Mouse (Mus musculus): ENCODE results near the gene Fgfr2. TPM values are rescaled to one million over a fixed set of nuclear protein-coding genes. Genes with fewer than 3 reads are reported as not detected.

Fgfr2 gene
- polyA plus RNA-seq, 1 experiment from 2014 or later, result 93.6 TPM

DNA sequence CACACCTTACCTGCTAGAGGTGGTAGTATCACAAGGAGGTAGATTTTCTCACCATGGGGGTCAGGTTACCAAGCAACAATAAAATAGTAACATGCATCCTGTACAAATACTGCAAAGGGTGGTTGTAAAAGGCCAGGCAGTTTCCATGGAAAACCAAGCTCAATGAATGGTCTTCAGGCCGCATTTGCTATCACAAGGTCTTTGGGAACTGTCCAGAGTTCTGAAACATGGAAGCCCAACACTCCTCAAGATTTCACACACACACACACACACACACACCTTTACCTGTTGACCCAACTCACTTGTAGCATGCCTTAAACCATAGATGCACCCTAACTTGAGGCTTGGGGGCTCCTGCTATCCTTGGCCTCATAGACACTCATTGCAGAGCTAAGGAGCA lies 1878.2 kb downstream of the Fgfr2 start:
- Histone ChIP-seq H3K36me3 (ENCODE audit: control insufficient read depth, insufficient read depth, low read length) (no peaks in the 10 kb centered on the region), H3K9ac (ENCODE audit: low read length) (no peak overlapping the region), H3K27ac (ENCODE audit: low read depth, low read length) (no peak overlapping the region), H3K4me1 (replicated peaks; ENCODE audit: control insufficient read depth, insufficient read depth, low read length) (no peaks in the 10 kb centered on the region), H3K27me3 (ENCODE audit: control insufficient read depth, insufficient read depth, low read length) (no peaks in the 10 kb centered on the region), H3K4me3 (ENCODE audit: low read depth, low read length) (no peak overlapping the region), H3K4me2 (ENCODE audit: low read depth, low read length, severe bottlenecking) (no peak overlapping the region), H3K9me3 (ENCODE audit: control insufficient read depth, low read length) (no peaks in the 10 kb centered on the region)
- DNase-seq (ENCODE audit: low spot score) (no peak), ATAC-seq (replicated peaks; ENCODE audit: low FRiP score) (no peak)
- 15% methylated on average over 1 of the region's 1 CpGs for WGBS

DNA sequence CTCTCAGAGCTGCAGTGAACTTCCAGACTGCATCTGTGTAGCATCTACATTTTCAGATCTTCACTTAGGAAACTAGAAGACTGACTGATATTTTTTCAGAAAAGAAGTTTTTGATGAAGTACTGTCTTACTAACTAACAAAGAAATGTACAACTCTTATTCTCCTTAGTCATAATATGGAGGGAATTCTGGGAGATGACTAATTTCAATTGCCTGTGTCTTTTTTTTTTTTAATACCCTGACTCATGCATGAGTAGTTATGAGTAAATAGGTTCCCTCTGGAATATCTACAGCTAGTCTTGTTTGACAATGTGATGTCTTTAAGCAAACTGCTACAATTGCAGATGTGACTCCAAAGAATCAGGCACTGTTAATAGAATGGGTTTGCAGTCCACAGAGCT lies 1887.1 kb downstream of the Fgfr2 start:
- ATAC-seq (replicated peaks; ENCODE audit: low FRiP score) (no peak), DNase-seq (ENCODE audit: low spot score) (no peak)
- H3K4me3 ChIP-seq (ENCODE audit: low read depth, low read length), result no peak overlapping the region
- H3K4me2 ChIP-seq (ENCODE audit: low read depth, low read length, severe bottlenecking), result no peak overlapping the region
- H3K36me3 ChIP-seq (ENCODE audit: control insufficient read depth, insufficient read depth, low read length), result no peaks in the 10 kb centered on the region
- H3K9ac ChIP-seq (ENCODE audit: low read length), result no peak overlapping the region
- H3K27ac ChIP-seq (ENCODE audit: low read depth, low read length), result no peak overlapping the region
- no peaks in the 10 kb centered on the region for H3K27me3 ChIP-seq (ENCODE audit: control insufficient read depth, insufficient read depth, low read length)
- no peaks in the 10 kb centered on the region for H3K9me3 ChIP-seq (ENCODE audit: control insufficient read depth, low read length)
- H3K4me1 ChIP-seq (replicated peaks; ENCODE audit: control insufficient read depth, insufficient read depth, low read length), result no peaks in the 10 kb centered on the region

DNA sequence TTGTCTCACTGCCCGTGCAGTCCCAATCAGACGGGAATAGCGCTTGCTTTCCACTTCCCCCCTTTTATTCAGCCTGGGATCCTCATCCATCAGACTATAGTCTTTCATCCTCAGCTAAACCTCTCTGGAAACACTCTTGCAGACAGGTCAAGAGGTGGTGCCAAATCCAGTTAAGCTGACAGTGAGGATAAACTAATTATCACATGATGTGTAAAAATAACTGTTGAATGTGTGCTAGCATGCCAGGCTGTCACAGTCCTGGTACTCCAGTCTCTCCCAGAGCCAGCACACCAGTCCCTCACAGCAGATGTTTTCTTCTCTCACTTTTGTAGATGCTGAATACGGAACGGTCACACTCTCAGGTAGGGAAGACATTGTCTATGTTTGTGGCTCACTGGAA lies 1900.1 kb downstream of the Fgfr2 start:
- H3K4me2 ChIP-seq (ENCODE audit: low read depth, low read length, severe bottlenecking), result no peak overlapping the region
- WGBS, result 87% methylated on average over 5 of the region's 5 CpGs
- ATAC-seq (replicated peaks; ENCODE audit: low FRiP score), result no peak

GRCm38 (mm10) chr7:131187996-131188395 lies 1935.2 kb downstream of the Fgfr2 start:
- H3K27me3 ChIP-seq (ENCODE audit: control insufficient read depth, insufficient read depth, low read length), result no peaks in the 10 kb centered on the region
- no peak overlapping the region for H3K4me2 ChIP-seq (ENCODE audit: low read depth, low read length, severe bottlenecking)
- no peaks in the 10 kb centered on the region for H3K4me1 ChIP-seq (replicated peaks; ENCODE audit: control insufficient read depth, insufficient read depth, low read length)
- H3K27ac ChIP-seq (ENCODE audit: low read depth, low read length), result no peak overlapping the region
- no peak overlapping the region for H3K4me3 ChIP-seq (ENCODE audit: low read depth, low read length)
- WGBS, result 93% methylated on average over 14 of the region's 14 CpGs
- H3K9ac ChIP-seq (ENCODE audit: low read length), result no peak overlapping the region
- DNase-seq (ENCODE audit: low spot score) (no peak), ATAC-seq (replicated peaks; ENCODE audit: low FRiP score) (no peak)
- no peaks in the 10 kb centered on the region for H3K9me3 ChIP-seq (ENCODE audit: control insufficient read depth, low read length)
- no peaks in the 10 kb centered on the region for H3K36me3 ChIP-seq (ENCODE audit: control insufficient read depth, insufficient read depth, low read length)

More for the DNA sequence above, 1900.1 kb downstream of the Fgfr2 start:
- no peak for DNase-seq (ENCODE audit: low spot score)
- Histone ChIP-seq H3K4me3 (ENCODE audit: low read depth, low read length) (no peak overlapping the region), H3K9me3 (ENCODE audit: control insufficient read depth, low read length) (no peaks in the 10 kb centered on the region), H3K27me3 (ENCODE audit: control insufficient read depth, insufficient read depth, low read length) (no peaks in the 10 kb centered on the region), H3K27ac (ENCODE audit: low read depth, low read length) (no peak overlapping the region), H3K4me1 (replicated peaks; ENCODE audit: control insufficient read depth, insufficient read depth, low read length) (no peaks in the 10 kb centered on the region), H3K36me3 (ENCODE audit: control insufficient read depth, insufficient read depth, low read length) (no peaks in the 10 kb centered on the region), H3K9ac (ENCODE audit: low read length) (no peak overlapping the region)

DNA sequence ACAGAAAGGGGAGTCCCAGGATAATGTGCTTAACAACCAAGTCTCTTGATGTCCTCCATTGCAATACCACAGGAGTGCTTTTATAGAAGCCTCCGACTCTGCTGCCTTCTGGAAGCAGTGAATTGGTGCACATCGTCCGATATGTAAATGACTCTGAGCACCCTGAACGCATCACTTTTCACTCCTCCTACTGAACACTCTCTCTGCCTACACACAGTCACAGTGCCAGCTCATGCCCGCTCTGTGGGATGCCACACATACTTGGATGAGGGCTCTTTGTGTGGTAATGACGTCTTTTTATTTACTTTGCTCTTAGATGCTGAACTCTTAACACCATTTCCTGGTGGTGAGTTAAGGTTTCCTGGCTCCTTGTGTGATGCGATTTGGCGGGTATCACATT lies 1936.1 kb downstream of the Fgfr2 start:
- no peaks in the 10 kb centered on the region for H3K27me3 ChIP-seq (ENCODE audit: control insufficient read depth, insufficient read depth, low read length)
- H3K4me1 ChIP-seq (replicated peaks; ENCODE audit: control insufficient read depth, insufficient read depth, low read length), result no peaks in the 10 kb centered on the region
- no peak overlapping the region for H3K4me2 ChIP-seq (ENCODE audit: low read depth, low read length, severe bottlenecking)
- DNase-seq (ENCODE audit: low spot score), result no peak
- H3K9ac ChIP-seq (ENCODE audit: low read length), result no peak overlapping the region
- no peak overlapping the region for H3K27ac ChIP-seq (ENCODE audit: low read depth, low read length)
- H3K9me3 ChIP-seq (ENCODE audit: control insufficient read depth, low read length), result no peaks in the 10 kb centered on the region
- no peak overlapping the region for H3K4me3 ChIP-seq (ENCODE audit: low read depth, low read length)
- 84% methylated on average over 8 of the region's 8 CpGs for WGBS
- no peak for ATAC-seq (replicated peaks; ENCODE audit: low FRiP score)
- H3K36me3 ChIP-seq (ENCODE audit: control insufficient read depth, insufficient read depth, low read length), result no peaks in the 10 kb centered on the region

GRCm38 (mm10) chr7:131184339-131184738 lies 1938.8 kb downstream of the Fgfr2 start:
- no peak overlapping the region for H3K4me3 ChIP-seq (ENCODE audit: low read depth, low read length)
- H3K9ac ChIP-seq (ENCODE audit: low read length), result no peak overlapping the region
- no peaks in the 10 kb centered on the region for H3K36me3 ChIP-seq (ENCODE audit: control insufficient read depth, insufficient read depth, low read length)
- no peak for DNase-seq (ENCODE audit: low spot score)
- no peaks in the 10 kb centered on the region for H3K9me3 ChIP-seq (ENCODE audit: control insufficient read depth, low read length)
- ATAC-seq (replicated peaks; ENCODE audit: low FRiP score), result no peak
- 69% methylated on average over 8 of the region's 8 CpGs for WGBS
- H3K27ac ChIP-seq (ENCODE audit: low read depth, low read length), result no peak overlapping the region
- no peaks in the 10 kb centered on the region for H3K27me3 ChIP-seq (ENCODE audit: control insufficient read depth, insufficient read depth, low read length)
- no peaks in the 10 kb centered on the region for H3K4me1 ChIP-seq (replicated peaks; ENCODE audit: control insufficient read depth, insufficient read depth, low read length)
- no peak overlapping the region for H3K4me2 ChIP-seq (ENCODE audit: low read depth, low read length, severe bottlenecking)

DNA sequence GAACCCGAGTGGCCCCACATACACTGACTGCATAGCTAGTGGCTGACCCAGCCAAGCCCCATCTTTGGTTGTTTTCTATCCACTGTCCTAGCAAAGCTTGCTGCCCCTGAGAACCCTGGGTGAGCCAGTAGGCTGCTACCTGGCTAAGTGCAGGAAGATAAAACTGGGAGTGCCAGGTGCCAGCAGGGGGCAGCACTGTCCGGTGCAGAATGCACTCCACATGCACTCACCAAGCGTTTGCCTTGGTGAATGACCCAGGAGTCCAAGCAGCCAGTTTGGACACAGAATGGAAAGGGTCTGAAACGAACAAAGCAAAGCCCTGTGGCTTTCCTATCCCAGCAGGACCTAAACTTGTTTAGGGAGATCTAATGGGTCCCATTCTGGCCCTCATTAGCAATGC lies 1940.5 kb downstream of the Fgfr2 start:
- no peak overlapping the region for H3K27ac ChIP-seq (ENCODE audit: low read depth, low read length)
- H3K4me2 ChIP-seq (ENCODE audit: low read depth, low read length, severe bottlenecking), result no peak overlapping the region
- H3K36me3 ChIP-seq (ENCODE audit: control insufficient read depth, insufficient read depth, low read length), result no peaks in the 10 kb centered on the region
- ATAC-seq (replicated peaks; ENCODE audit: low FRiP score) (no peak), DNase-seq (ENCODE audit: low spot score) (peak; percentile 77)
- no peaks in the 10 kb centered on the region for H3K9me3 ChIP-seq (ENCODE audit: control insufficient read depth, low read length)
- H3K9ac ChIP-seq (ENCODE audit: low read length), result no peak overlapping the region
- no peaks in the 10 kb centered on the region for H3K4me1 ChIP-seq (replicated peaks; ENCODE audit: control insufficient read depth, insufficient read depth, low read length)
- H3K27me3 ChIP-seq (ENCODE audit: control insufficient read depth, insufficient read depth, low read length), result no peaks in the 10 kb centered on the region
- 38% methylated on average over 4 of the region's 4 CpGs for WGBS
- H3K4me3 ChIP-seq (ENCODE audit: low read depth, low read length), result no peak overlapping the region

DNA sequence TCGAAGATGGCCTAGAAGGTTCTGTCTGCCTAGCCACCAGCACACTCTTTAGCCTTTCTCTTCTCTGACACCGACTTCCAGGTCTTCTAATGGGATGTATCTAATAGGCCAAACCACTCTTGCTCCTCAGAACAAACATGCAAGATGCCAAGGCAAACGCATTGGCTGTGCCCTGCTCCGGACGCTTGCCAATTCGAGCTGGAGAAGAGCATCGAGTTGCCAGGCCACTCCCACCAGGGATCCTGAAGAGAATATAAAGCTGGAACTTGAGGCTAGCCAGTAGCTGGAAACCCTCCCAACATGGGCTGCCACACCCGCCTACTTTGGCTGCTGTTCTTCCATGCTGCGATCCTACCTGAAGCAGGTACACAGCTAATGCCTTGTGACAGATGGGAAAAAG lies 1949.0 kb downstream of the Fgfr2 start, which contains the start of gene 5430419D17Rik:
5430419D17Rik (plus strand) TSS at position 282 of the 400 bp plus-strand sequence.
- Histone ChIP-seq H3K9ac (ENCODE audit: low read length) (no peak within 1 kb of the TSS), H3K36me3 (ENCODE audit: control insufficient read depth, insufficient read depth, low read length) (no peaks in the 10 kb centered on the region), H3K4me3 (ENCODE audit: low read depth, low read length) (no peak within 1 kb of the TSS), H3K27me3 (ENCODE audit: control insufficient read depth, insufficient read depth, low read length) (no peaks in the 10 kb centered on the region), H3K4me1 (replicated peaks; ENCODE audit: control insufficient read depth, insufficient read depth, low read length) (no peaks in the 10 kb centered on the region), H3K27ac (ENCODE audit: low read depth, low read length) (no peak within 1 kb of the TSS), H3K4me2 (ENCODE audit: low read depth, low read length, severe bottlenecking) (no peak within 1 kb of the TSS), H3K9me3 (ENCODE audit: control insufficient read depth, low read length) (no peaks in the 10 kb centered on the region)
- DNase-seq (ENCODE audit: low spot score) (no peak), ATAC-seq (replicated peaks; ENCODE audit: low FRiP score) (no peak)
- WGBS, result 89% methylated on average over 9 of the region's 9 CpGs

DNA sequence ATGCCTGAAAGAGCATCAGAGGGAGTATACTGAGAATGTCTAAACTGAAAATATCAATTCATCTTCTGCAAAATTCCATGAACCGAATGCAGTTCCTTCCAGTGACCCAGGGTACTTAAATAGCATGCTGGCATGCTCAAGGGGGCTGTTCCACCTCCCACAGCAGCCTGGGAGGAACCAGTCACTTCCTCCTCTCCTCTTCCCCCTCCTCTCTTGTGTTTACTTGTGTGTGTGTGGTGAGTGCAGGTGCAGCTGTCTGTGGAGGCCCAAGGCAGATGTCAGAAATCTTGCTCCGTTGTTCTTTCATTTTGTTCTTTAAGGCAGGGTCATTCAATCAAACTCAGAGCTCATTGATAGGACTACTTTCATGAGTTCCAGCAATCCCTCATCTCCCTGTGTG lies 1954.1 kb downstream of the Fgfr2 start:
- H3K9ac ChIP-seq (ENCODE audit: low read length), result no peak overlapping the region
- no peaks in the 10 kb centered on the region for H3K36me3 ChIP-seq (ENCODE audit: control insufficient read depth, insufficient read depth, low read length)
- H3K27ac ChIP-seq (ENCODE audit: low read depth, low read length), result no peak overlapping the region
- H3K4me3 ChIP-seq (ENCODE audit: low read depth, low read length), result no peak overlapping the region
- no peaks in the 10 kb centered on the region for H3K4me1 ChIP-seq (replicated peaks; ENCODE audit: control insufficient read depth, insufficient read depth, low read length)
- DNase-seq (ENCODE audit: low spot score) (no peak), ATAC-seq (replicated peaks; ENCODE audit: low FRiP score) (no peak)
- H3K4me2 ChIP-seq (ENCODE audit: low read depth, low read length, severe bottlenecking), result no peak overlapping the region
- 69% methylated on average over 2 of the region's 2 CpGs for WGBS
- H3K27me3 ChIP-seq (ENCODE audit: control insufficient read depth, insufficient read depth, low read length), result no peaks in the 10 kb centered on the region
- no peaks in the 10 kb centered on the region for H3K9me3 ChIP-seq (ENCODE audit: control insufficient read depth, low read length)
